Mouse (Mus musculus) megakaryocyte, embryonic 14.5 days (primary cell): ENCODE data around the gene Ctcfl.

Source experiments
- FLI1 ChIP-seq: IDR thresholded peaks from 2 replicates; pipeline ENCODE4 v1.6.1; 2012; ENCODE audit warnings: low read length, inconsistent platforms, mixed read lengths
- GATA1 ChIP-seq: IDR thresholded peaks from 3 replicates; pipeline ENCODE4 v1.6.1; 2012; ENCODE audit warnings: mixed read lengths, low read length, inconsistent platforms, borderline replicate concordance

- TF ChIP-seq GATA1 = no peak
- no peak for TF ChIP-seq FLI1
These were observed 9.8 kb upstream of the Ctcfl start for GRCm38 (mm10) chr2:173129111-173129510.
